Mouse (Mus musculus): ENCODE data around the gene Colgalt1. TPM values are rescaled to one million over a fixed set of nuclear protein-coding genes. Genes with fewer than 3 reads are reported as not detected.

Gene Colgalt1
- polyA plus RNA-seq, 1 experiment from 2014 or later: 78.2 TPM

DNA sequence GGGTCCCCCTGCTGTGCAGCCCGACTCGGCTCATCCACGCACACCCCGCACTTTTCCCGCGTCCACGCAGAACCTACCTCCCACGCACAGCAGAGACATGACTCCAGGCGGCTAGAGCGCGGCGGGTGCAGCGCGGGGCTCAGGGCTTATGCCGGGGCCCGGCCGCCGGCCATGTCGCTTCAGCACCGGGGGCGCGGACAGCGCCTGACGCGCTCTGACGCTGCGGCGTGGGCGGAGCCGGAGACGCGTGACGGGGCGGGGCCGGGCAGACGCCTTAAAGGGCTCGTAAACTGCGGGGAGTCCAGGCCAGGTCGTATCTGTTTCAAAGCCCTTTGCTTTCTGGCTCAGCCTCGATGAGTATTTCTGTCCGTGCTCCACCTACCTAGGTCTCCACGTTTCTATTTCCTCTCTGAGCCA lies 60.8 kb downstream of the Colgalt1 start, which contains the start of gene Unc13a:
Unc13a (minus strand) TSS at position 209 of the 417 bp plus-strand sequence.
- peak; percentile 52 for ATAC-seq (ENCODE audit: insufficient number of reproducible peaks, insufficient read depth, low FRiP score, low TSS enrichment, low read depth)
- Histone ChIP-seq H3K27ac (no peak within 1 kb of the TSS), H3K27me3 (peaks cover 57% of the 10 kb centered on the region), H3K4me3 (peak within 1 kb of the TSS; percentile 55), H3K4me2 (peak within 1 kb of the TSS; percentile 98), H3K4me1 (peaks cover 28% of the 10 kb centered on the region), H3K36me3 (no peaks in the 10 kb centered on the region), H3K9me3 (no peaks in the 10 kb centered on the region), H3K9ac (peak within 1 kb of the TSS; percentile 64)
- WGBS: under 1% methylated on average over 42 of the region's 42 CpGs

DNA sequence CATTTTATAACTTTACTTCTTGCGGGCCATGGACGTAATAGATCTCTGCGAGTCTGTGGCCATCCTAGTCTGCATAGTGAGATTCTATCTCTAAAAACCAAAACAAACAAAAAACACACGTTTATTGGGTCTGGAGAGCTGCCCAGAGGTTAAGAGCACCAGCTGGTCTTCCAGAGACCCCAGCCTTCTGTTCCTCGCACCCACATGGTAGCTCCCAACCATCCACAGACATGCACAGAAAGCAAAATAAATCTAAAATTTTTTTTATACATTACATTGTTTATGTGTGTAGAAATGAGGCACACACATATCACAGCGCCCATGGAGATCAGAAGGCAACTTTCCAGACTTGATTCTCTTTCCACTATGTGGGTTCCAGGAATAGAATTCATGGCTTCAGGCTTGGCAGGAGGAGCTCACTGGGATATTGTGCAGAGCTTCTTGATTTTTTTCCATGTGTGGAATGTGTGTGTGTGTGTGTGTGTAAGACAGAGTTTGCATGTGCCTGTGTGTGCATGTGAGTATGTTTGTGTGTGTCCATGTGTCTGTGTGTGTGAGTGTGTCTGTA lies 61.5 kb downstream of the Colgalt1 start:
- no peak overlapping the region for H3K27ac ChIP-seq
- peak overlapping the region; percentile 98 for H3K4me2 ChIP-seq
- no peak for ATAC-seq (ENCODE audit: insufficient number of reproducible peaks, insufficient read depth, low FRiP score, low TSS enrichment, low read depth)
- H3K27me3 ChIP-seq: peaks cover 56% of the 10 kb centered on the region
- H3K36me3 ChIP-seq: no peaks in the 10 kb centered on the region
- WGBS: 53% methylated on average over 6 of the region's 6 CpGs
- no peaks in the 10 kb centered on the region for H3K9me3 ChIP-seq
- H3K4me1 ChIP-seq: peaks cover 32% of the 10 kb centered on the region
- peak overlapping the region; percentile 55 for H3K4me3 ChIP-seq
- peak overlapping the region; percentile 64 for H3K9ac ChIP-seq

DNA sequence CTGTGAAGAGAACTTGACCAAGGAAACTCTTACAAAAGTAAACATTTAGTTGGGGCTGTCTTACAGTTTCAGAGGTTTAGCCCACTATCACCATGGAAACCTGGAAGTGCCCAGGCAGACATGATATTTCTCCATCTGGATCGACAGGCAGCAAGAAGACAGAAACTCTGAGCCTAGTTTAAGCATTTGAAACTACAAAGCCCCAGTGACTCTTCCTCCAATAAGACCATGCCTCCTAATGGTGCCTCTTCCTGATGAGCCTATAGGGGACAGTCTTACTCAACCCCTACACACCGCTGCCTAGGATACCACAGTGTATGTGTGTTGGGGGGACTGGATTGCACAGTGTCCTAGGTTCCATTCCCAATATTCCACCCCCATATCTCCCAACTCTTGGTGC lies 63.3 kb downstream of the Colgalt1 start:
- Histone ChIP-seq H3K27ac (no peak overlapping the region), H3K9me3 (no peaks in the 10 kb centered on the region), H3K4me3 (no peak overlapping the region), H3K4me2 (no peak overlapping the region), H3K9ac (no peak overlapping the region), H3K36me3 (no peaks in the 10 kb centered on the region), H3K27me3 (peaks cover 56% of the 10 kb centered on the region), H3K4me1 (peaks cover 25% of the 10 kb centered on the region)
- 71% methylated on average over 2 of the region's 2 CpGs for WGBS
- ATAC-seq (ENCODE audit: insufficient number of reproducible peaks, insufficient read depth, low FRiP score, low TSS enrichment, low read depth): no peak

Small RNA genes within 50 kb of the gene (microRNA-seq; reads per million reads assigned to microRNA genes)
- not detected for gene Mir6769b

Other genes starting within 250 kb of the Colgalt1 start
- 115 and 118 TPM in 2 replicates for gene Use1, start 244.2 kb upstream of the Colgalt1 start, polyA plus RNA-seq (2015; fragmentation: Nextera tagmentation; extraction: Ambion mirVana)
- 4.2 and 5.4 TPM in 2 replicates for gene Ocel1, start 239.7 kb upstream of the Colgalt1 start, polyA plus RNA-seq (2015; fragmentation: Nextera tagmentation; extraction: Ambion mirVana)
- gene Nr2f6, start 229.0 kb upstream of the Colgalt1 start, polyA plus RNA-seq (2015; fragmentation: Nextera tagmentation; extraction: Ambion mirVana): 43.8 and 46.6 TPM in 2 replicates
- 7.4 and 7.8 TPM in 2 replicates for gene Ushbp1, start 215.2 kb upstream of the Colgalt1 start, polyA plus RNA-seq (2015; fragmentation: Nextera tagmentation; extraction: Ambion mirVana)
- 88.9 and 104 TPM in 2 replicates for gene Babam1, start 214.1 kb upstream of the Colgalt1 start, polyA plus RNA-seq (2015; fragmentation: Nextera tagmentation; extraction: Ambion mirVana)
- gene Ankle1, start 205.0 kb upstream of the Colgalt1 start, polyA plus RNA-seq (2015; fragmentation: Nextera tagmentation; extraction: Ambion mirVana): 44.4 and 45.0 TPM in 2 replicates
- gene Abhd8, start 147.3 kb upstream of the Colgalt1 start, polyA plus RNA-seq (2015; fragmentation: Nextera tagmentation; extraction: Ambion mirVana): 61.4 and 69.5 TPM in 2 replicates
- gene Mrpl34, start 146.0 kb upstream of the Colgalt1 start, polyA plus RNA-seq (2015; fragmentation: Nextera tagmentation; extraction: Ambion mirVana): 146 and 148 TPM in 2 replicates
- gene Dda1, start 141.8 kb upstream of the Colgalt1 start, polyA plus RNA-seq (2015; fragmentation: Nextera tagmentation; extraction: Ambion mirVana): 109 and 113 TPM in 2 replicates
- gene Ano8, start 125.0 kb upstream of the Colgalt1 start, polyA plus RNA-seq (2015; fragmentation: Nextera tagmentation; extraction: Ambion mirVana): 2.2 and 3.0 TPM in 2 replicates
- gene Gtpbp3, start 122.9 kb upstream of the Colgalt1 start, polyA plus RNA-seq (2015; fragmentation: Nextera tagmentation; extraction: Ambion mirVana): 22.4 and 23.5 TPM in 2 replicates
- 47.3 and 52.2 TPM in 2 replicates for gene Plvap, start 99.2 kb upstream of the Colgalt1 start, polyA plus RNA-seq (2015; fragmentation: Nextera tagmentation; extraction: Ambion mirVana)
- 0.77 and 1.1 TPM in 2 replicates for gene Ccdc194, start 85.3 kb upstream of the Colgalt1 start, polyA plus RNA-seq (2015; fragmentation: Nextera tagmentation; extraction: Ambion mirVana)
- gene Bst2, start 73.5 kb upstream of the Colgalt1 start, polyA plus RNA-seq (2015; fragmentation: Nextera tagmentation; extraction: Ambion mirVana): 18.0 and 22.0 TPM in 2 replicates
- 77.1 and 82.4 TPM in 2 replicates for gene Mvb12a, start 68.1 kb upstream of the Colgalt1 start, polyA plus RNA-seq (2015; fragmentation: Nextera tagmentation; extraction: Ambion mirVana)
- gene Tmem221, start 52.1 kb upstream of the Colgalt1 start, polyA plus RNA-seq (2015; fragmentation: Nextera tagmentation; extraction: Ambion mirVana): 0.55 and 1.1 TPM in 2 replicates
- not detected in 2 replicates for gene Nxnl1, start 44.4 kb upstream of the Colgalt1 start, polyA plus RNA-seq (2015; fragmentation: Nextera tagmentation; extraction: Ambion mirVana)
- gene Slc27a1, start 42.1 kb upstream of the Colgalt1 start, polyA plus RNA-seq (2015; fragmentation: Nextera tagmentation; extraction: Ambion mirVana): 47.8 and 59.4 TPM in 2 replicates
- 224 and 244 TPM in 2 replicates for gene Pgls, start 18.8 kb upstream of the Colgalt1 start, polyA plus RNA-seq (2015; fragmentation: Nextera tagmentation; extraction: Ambion mirVana)
- gene Fam129c, start 13.3 kb upstream of the Colgalt1 start, polyA plus RNA-seq (2015; fragmentation: Nextera tagmentation; extraction: Ambion mirVana): 4.8 and 7.7 TPM in 2 replicates
- 0.87 and 1.2 TPM in 2 replicates for gene Unc13a, start 60.8 kb downstream of the Colgalt1 start, polyA plus RNA-seq (2015; fragmentation: Nextera tagmentation; extraction: Ambion mirVana)
- gene Jak3, start 65.3 kb downstream of the Colgalt1 start, polyA plus RNA-seq (2015; fragmentation: Nextera tagmentation; extraction: Ambion mirVana): 3.7 and 3.9 TPM in 2 replicates
- 0.89 TPM in 1 of 2 replicates, not detected in the other for gene Insl3, start 78.2 kb downstream of the Colgalt1 start, polyA plus RNA-seq (2015; fragmentation: Nextera tagmentation; extraction: Ambion mirVana)
- 0.63 and 0.89 TPM in 2 replicates for gene B3gnt3, start 90.8 kb downstream of the Colgalt1 start, polyA plus RNA-seq (2015; fragmentation: Nextera tagmentation; extraction: Ambion mirVana)
- 4.3 and 5.5 TPM in 2 replicates for gene Fcho1, start 114.7 kb downstream of the Colgalt1 start, polyA plus RNA-seq (2015; fragmentation: Nextera tagmentation; extraction: Ambion mirVana)

Measured in embryonic facial prominence, embryonic 13.5 days (tissue).